Mouse (Mus musculus) ES-CJ7 (cell line): ENCODE measurements at regions not wholly inside any gene's neighbourhood (a gene's known extent, or its start where the extent isn't known, plus 50 kb on each side); places are given as distances from the start of the nearest gene placed in this dataset.

Source experiments
- DNase-seq: peaks from one replicate; pipeline ENCODE4 v3.0.0; 2011; ENCODE audit warnings: low read depth, low spot score

- no peak for DNase-seq
Measured at GRCm38 (mm10) chr8:50387189-50387588, 1543.4 kb upstream of the Tenm3 start.

GRCm38 (mm10) chr8:50383697-50384096 lies 1539.9 kb upstream of the Tenm3 start:
- DNase-seq, result no peak

GRCm38 (mm10) chr8:50379745-50380144 lies 1536.0 kb upstream of the Tenm3 start:
- no peak for DNase-seq

- DNase-seq, result no peak
Measured at GRCm38 (mm10) chr8:50373790-50374189, 1530.0 kb upstream of the Tenm3 start.

- no peak for DNase-seq
Measured at GRCm38 (mm10) chr8:50326485-50326884, 1482.7 kb upstream of the Tenm3 start.

GRCm38 (mm10) chr8:50321356-50321963 lies 1477.7 kb upstream of the Tenm3 start:
- DNase-seq, result no peak

GRCm38 (mm10) chr8:50316641-50317040 lies 1472.9 kb upstream of the Tenm3 start:
- no peak for DNase-seq

GRCm38 (mm10) chr8:50310308-50310707 lies 1466.6 kb upstream of the Tenm3 start:
- DNase-seq, result no peak

GRCm38 (mm10) chr8:50300316-50300715 lies 1456.6 kb upstream of the Tenm3 start:
- DNase-seq, result no peak

GRCm38 (mm10) chr8:50293501-50293900 lies 1449.8 kb upstream of the Tenm3 start:
- peak; percentile 87 for DNase-seq

GRCm38 (mm10) chr8:50292158-50292557 lies 1448.4 kb upstream of the Tenm3 start:
- peak; percentile 59 for DNase-seq

- no peak for DNase-seq
Measured at GRCm38 (mm10) chr8:50276346-50276745, 1432.6 kb upstream of the Tenm3 start.

- no peak for DNase-seq
Measured at GRCm38 (mm10) chr8:50264757-50265156, 1421.0 kb upstream of the Tenm3 start.
